Mouse (Mus musculus) liver, adult 2 months (tissue): ENCODE data around the gene Cxcl2.

Experiments used
- CTCF ChIP-seq: fragments of 200-500 bp; IDR thresholded peaks from 2 replicates; pipeline ENCODE4 v1.5.1; 2011; ENCODE audit warnings: low read depth, low read length, control low read depth
- POLR2A ChIP-seq: fragments of 200-500 bp; IDR thresholded peaks from 2 replicates; pipeline ENCODE4 v1.6.1; 2011; ENCODE audit warnings: low read length, control low read depth; ENCODE audit not compliant: insufficient read depth; ENCODE audit errors: extremely low read depth

DNA sequence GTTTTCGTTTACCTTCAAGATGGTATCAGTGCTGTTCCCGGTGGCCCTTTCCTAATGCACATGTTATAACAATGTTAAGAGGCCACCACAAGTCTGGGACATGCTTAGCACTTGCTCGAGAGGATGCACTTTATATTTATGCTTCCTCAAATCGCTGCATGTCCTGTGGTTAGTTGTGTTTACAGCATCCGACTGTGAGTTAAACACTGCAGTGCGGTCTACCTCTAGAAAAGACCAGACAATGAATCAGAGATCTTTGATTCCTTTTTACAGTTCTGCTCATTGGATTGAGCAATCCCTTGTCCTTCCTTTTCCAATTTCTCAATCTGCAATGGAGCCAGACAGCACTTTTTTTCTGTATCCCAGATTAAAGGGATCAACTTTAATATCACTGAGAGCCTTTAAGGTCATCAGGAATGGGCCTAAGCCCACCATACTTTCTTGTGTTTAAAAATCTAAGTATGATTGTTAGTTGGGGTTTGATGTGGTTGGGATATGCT, 41.7 kb upstream of the Cxcl2 start:
- TF ChIP-seq CTCF: no peak
- TF ChIP-seq POLR2A: no peak
